Mouse (Mus musculus) heart, embryonic 16.5 days (tissue): ENCODE data around the gene Hdac9. TPM values are rescaled to one million over a fixed set of nuclear protein-coding genes. Genes with fewer than 3 reads are reported as not detected.
A peak's percentile ranks its signal among the peaks of the same experiment; 100 is the strongest.

Experiments used
- ATAC-seq: fragments of 200-750 bp; cut with Nextera tagmentation; replicated peaks from 2 replicates; pipeline ENCODE4 v1.8.0; 2017; ENCODE audit warnings: moderate number of reproducible peaks; ENCODE audit not compliant: insufficient read depth, low FRiP score; ENCODE audit errors: extremely low read depth
- H3K27ac ChIP-seq: fragments of 300-500 bp; sonication (generic); 2 replicates; pipeline ENCODE4 v1.5.1; 2014; ENCODE audit warnings: mild to moderate bottlenecking, low read length, control low read depth, moderate library complexity
- H3K27me3 ChIP-seq: fragments of 300-500 bp; sonication (generic); 2 replicates; pipeline ENCODE4 v1.6.1; 2014; ENCODE audit warnings: low read length, mixed read lengths; ENCODE audit not compliant: control insufficient read depth, insufficient read depth
- H3K36me3 ChIP-seq: fragments of 300-500 bp; sonication (generic); 2 replicates; pipeline ENCODE4 v1.6.1; 2014; ENCODE audit not compliant: control insufficient read depth, insufficient read depth
- H3K4me1 ChIP-seq: fragments of 300-500 bp; sonication (generic); 2 replicates; pipeline ENCODE4 v1.6.1; 2014; ENCODE audit warnings: low read length, mixed read lengths; ENCODE audit not compliant: control insufficient read depth, insufficient read depth
- H3K4me2 ChIP-seq: fragments of 300-500 bp; sonication (generic); 2 replicates; pipeline ENCODE4 v1.6.1; 2014; ENCODE audit warnings: low read depth, mild to moderate bottlenecking, control low read depth, low read length
- H3K4me3 ChIP-seq: fragments of 300-500 bp; sonication (generic); 2 replicates; pipeline ENCODE4 v1.5.1; 2014; ENCODE audit warnings: mild to moderate bottlenecking, control low read depth, low read length
- H3K9ac ChIP-seq: fragments of 300-500 bp; sonication (generic); 2 replicates; pipeline ENCODE4 v1.6.1; 2014; ENCODE audit warnings: low read length, control low read depth
- H3K9me3 ChIP-seq: fragments of 300-500 bp; sonication (generic); replicated peaks from 2 replicates; pipeline ENCODE4 v1.6.1; 2016; ENCODE audit warnings: low read length; ENCODE audit not compliant: control insufficient read depth
- WGBS: fragments of 180-500 bp; shearing (Covaris S2); extraction: QIAGEN DNeasy Blood & Tissue Kit; methylation state at CpG from one replicate; pipeline ENCODE4 v1.1.7; 2014; 5-methylcytosine and 5-hydroxymethylcytosine counted together
- polyA plus RNA-seq: library from polyadenylated mRNA; unstranded; fragments of >200 nt; fragmentation: Nextera tagmentation; extraction: Ambion mirVana; gene quantifications from 2 replicates; pipeline ENCODE4 v1.2.1, GENCODE M21; 2015

Hdac9 gene
- polyA plus RNA-seq, 1 experiment from 2014 or later: 21.4 TPM

GRCm38 (mm10) chr12:34569472-34569871 is 347.4 kb downstream of the Hdac9 start:
- Histone ChIP-seq H3K27ac (no peak overlapping the region), H3K4me2 (no peak overlapping the region), H3K4me1 (no peaks in the 10 kb centered on the region), H3K27me3 (no peaks in the 10 kb centered on the region), H3K9me3 (no peaks in the 10 kb centered on the region), H3K9ac (no peak overlapping the region), H3K4me3 (no peak overlapping the region), H3K36me3 (no peaks in the 10 kb centered on the region)
- 85% methylated on average over 3 of the region's 3 CpGs for WGBS
- no peak for ATAC-seq

GRCm38 (mm10) chr12:34569052-34569451 is 347.8 kb downstream of the Hdac9 start:
- Histone ChIP-seq H3K4me2 (no peak overlapping the region), H3K27me3 (no peaks in the 10 kb centered on the region), H3K9me3 (no peaks in the 10 kb centered on the region), H3K4me1 (no peaks in the 10 kb centered on the region), H3K27ac (no peak overlapping the region), H3K4me3 (no peak overlapping the region), H3K9ac (no peak overlapping the region), H3K36me3 (no peaks in the 10 kb centered on the region)
- WGBS: 73% methylated on average over 3 of the region's 3 CpGs
- ATAC-seq: no peak

- H3K4me1 ChIP-seq: no peaks in the 10 kb centered on the region
- no peaks in the 10 kb centered on the region for H3K9me3 ChIP-seq
- H3K27ac ChIP-seq: no peak overlapping the region
- no peak overlapping the region for H3K9ac ChIP-seq
- H3K4me3 ChIP-seq: no peak overlapping the region
- no peak for ATAC-seq
- H3K4me2 ChIP-seq: no peak overlapping the region
- H3K36me3 ChIP-seq: no peaks in the 10 kb centered on the region
- no peaks in the 10 kb centered on the region for H3K27me3 ChIP-seq
- WGBS: 64% methylated on average over 2 of the region's 2 CpGs
These were observed 354.6 kb downstream of the Hdac9 start for GRCm38 (mm10) chr12:34562331-34562730.

- no peak for ATAC-seq
- H3K9ac ChIP-seq: no peak overlapping the region
These were observed 357.9 kb downstream of the Hdac9 start for GRCm38 (mm10) chr12:34559001-34559400.

GRCm38 (mm10) chr12:34554803-34555202 is 362.1 kb downstream of the Hdac9 start:
- Histone ChIP-seq H3K27ac (no peak overlapping the region), H3K4me3 (no peak overlapping the region), H3K9me3 (no peaks in the 10 kb centered on the region), H3K36me3 (no peaks in the 10 kb centered on the region), H3K4me2 (no peak overlapping the region), H3K4me1 (peaks cover 2% of the 10 kb centered on the region; the same call in 1 of the 2 replicates), H3K27me3 (no peaks in the 10 kb centered on the region), H3K9ac (no peak overlapping the region)
- ATAC-seq: no peak

More at GRCm38 (mm10) chr12:34559001-34559400, 357.9 kb downstream of the Hdac9 start:
- H3K9me3 ChIP-seq: no peaks in the 10 kb centered on the region
- H3K4me1 ChIP-seq: no peaks in the 10 kb centered on the region; the same call in 1 of the 2 replicates
- H3K27ac ChIP-seq: no peak overlapping the region
- 59% methylated on average over 5 of the region's 5 CpGs for WGBS
- H3K4me2 ChIP-seq: no peak overlapping the region
- H3K27me3 ChIP-seq: no peaks in the 10 kb centered on the region
- no peaks in the 10 kb centered on the region for H3K36me3 ChIP-seq
- no peak overlapping the region for H3K4me3 ChIP-seq

GRCm38 (mm10) chr12:34550268-34550667 is 366.6 kb downstream of the Hdac9 start:
- Histone ChIP-seq H3K4me3 (no peak overlapping the region), H3K27ac (no peak overlapping the region), H3K36me3 (no peaks in the 10 kb centered on the region), H3K27me3 (no peaks in the 10 kb centered on the region), H3K9me3 (no peaks in the 10 kb centered on the region), H3K4me2 (no peak overlapping the region), H3K4me1 (0 out of 2 replicates have a peak, but pooled peaks cover 2% of the 10 kb centered on the region), H3K9ac (no peak overlapping the region)
- WGBS: 49% methylated on average over 9 of the region's 9 CpGs
- ATAC-seq: no peak

GRCm38 (mm10) chr12:34529165-34529545 is 387.7 kb downstream of the Hdac9 start:
- no peaks in the 10 kb centered on the region for H3K9me3 ChIP-seq
- peak overlapping the region; percentile 89 for H3K27ac ChIP-seq
- H3K4me2 ChIP-seq: peak overlapping the region; percentile 64
- H3K4me3 ChIP-seq: peak overlapping the region; percentile 58
- WGBS: 14% methylated on average over 3 of the region's 3 CpGs
- H3K4me1 ChIP-seq: peaks cover 6% of the 10 kb centered on the region
- H3K27me3 ChIP-seq: no peaks in the 10 kb centered on the region
- H3K9ac ChIP-seq: peak overlapping the region; percentile 45; the same call in 1 of the 2 replicates
- ATAC-seq: 0 out of 2 replicates have a peak, but pooled peaks have one; percentile 41
- no peaks in the 10 kb centered on the region for H3K36me3 ChIP-seq

GRCm38 (mm10) chr12:34528201-34529164 is 388.4 kb downstream of the Hdac9 start:
- Histone ChIP-seq H3K27me3 (no peaks in the 10 kb centered on the region), H3K27ac (peak overlapping the region; percentile 89), H3K4me2 (peak overlapping the region; percentile 64), H3K9ac (peak overlapping the region; percentile 75), H3K36me3 (no peaks in the 10 kb centered on the region), H3K4me1 (peaks cover 9% of the 10 kb centered on the region), H3K4me3 (peak overlapping the region; percentile 58), H3K9me3 (no peaks in the 10 kb centered on the region)
- peak; percentile 89 for ATAC-seq
- WGBS: 15% methylated on average over 11 of the region's 11 CpGs

GRCm38 (mm10) chr12:34527761-34528160 is 389.1 kb downstream of the Hdac9 start:
- H3K27ac ChIP-seq: peak overlapping the region; percentile 89

More at GRCm38 (mm10) chr12:34527761-34528160, 389.1 kb downstream of the Hdac9 start:
- no peak for ATAC-seq
- 33% methylated on average over 4 of the region's 4 CpGs for WGBS
- Histone ChIP-seq H3K36me3 (no peaks in the 10 kb centered on the region), H3K4me1 (peaks cover 11% of the 10 kb centered on the region), H3K9me3 (no peaks in the 10 kb centered on the region), H3K27me3 (no peaks in the 10 kb centered on the region), H3K4me3 (peak overlapping the region; percentile 58), H3K9ac (peak overlapping the region; percentile 75), H3K4me2 (peak overlapping the region; percentile 64)
